Mouse (Mus musculus): Measurements from ENCODE around the gene Kif18b.

The Kif18b gene

GRCm38 (mm10) chr11:102879558-102879957 is 45.4 kb downstream of the Kif18b start:
- no peak for DNase-seq

- DNase-seq = no peak
Observed at GRCm38 (mm10) chr11:102874801-102875334, 50.1 kb downstream of the Kif18b start.

GRCm38 (mm10) chr11:102864272-102864671 is 60.7 kb downstream of the Kif18b start:
- DNase-seq = peak; percentile 88

- DNase-seq = no peak
Observed at GRCm38 (mm10) chr11:102859933-102860332, 65.0 kb downstream of the Kif18b start.

GRCm38 (mm10) chr11:102858951-102859350 is 66.0 kb downstream of the Kif18b start:
- DNase-seq = no peak

- DNase-seq = peak; percentile 56
Observed at GRCm38 (mm10) chr11:102855941-102856340, 69.0 kb downstream of the Kif18b start.
